ENCODE assay signal across 25 mouse cellular contexts in the genomic region with DNA sequence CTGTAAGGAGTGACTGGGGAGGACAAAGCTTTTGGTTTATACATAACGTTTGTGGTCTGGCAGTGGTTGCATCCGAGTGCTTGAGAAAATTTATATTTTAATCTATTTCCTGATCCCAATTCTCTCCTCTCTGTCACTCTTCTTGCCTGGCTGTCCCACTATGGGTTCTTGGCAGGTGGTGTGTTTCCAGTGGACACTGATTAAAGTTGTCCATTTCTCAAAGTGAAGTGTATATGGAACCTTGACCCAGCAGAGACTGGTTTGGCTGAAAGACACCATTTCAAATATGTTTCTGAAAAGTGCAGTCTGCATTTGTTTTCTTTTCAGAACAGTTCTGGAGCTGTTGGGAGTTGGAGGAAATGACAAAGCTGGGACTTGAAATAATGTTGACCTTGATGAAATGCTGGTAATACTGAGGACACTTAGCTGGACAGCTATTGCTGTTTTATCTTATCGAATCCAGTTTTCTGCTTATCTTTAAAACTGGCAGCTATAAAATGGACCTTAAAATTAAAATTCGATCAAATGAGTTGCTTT.
A peak's percentile ranks its signal among the peaks of the same experiment; 100 is the strongest.
DNase-seq lines count a peak whose midpoint lies in the region; ATAC-seq and TF ChIP-seq lines count a peak whose summit lies in the region.
"Had no signal": no experiment of that assay in that cellular context is flagged by ENCODE, and none has a peak within 500 bp of the region (broad histone marks: within the 10 kb centered on the region; RNA-seq: fewer than 3 reads in every experiment).

No protein-coding gene starts in this region.

- 74% methylated on average over 4 of the region's 4 CpGs for WGBS in kidney, postnatal 0 days
- WGBS in kidney, embryonic 16.5 days = 58% methylated on average over 4 of the region's 4 CpGs
- WGBS in lung, embryonic 15.5 days = 35% methylated on average over 4 of the region's 4 CpGs
- WGBS in lung, adult 2 months = 61% methylated on average over 4 of the region's 4 CpGs
- 49% methylated on average over 4 of the region's 4 CpGs for WGBS in lung, postnatal 0 days
- WGBS in intestine, embryonic 15.5 days = 65% methylated on average over 4 of the region's 4 CpGs

- no peak for ATAC-seq in kidney, postnatal 0 days (replicated peaks; ENCODE audit: low FRiP score, low read depth)
- ATAC-seq in kidney, embryonic 16.5 days (ENCODE audit: low FRiP score, low TSS enrichment) = no peak
- ATAC-seq in lung, embryonic 15.5 days (ENCODE audit: borderline replicate concordance, extremely low read depth, low FRiP score, low TSS enrichment) = peak; percentile 65; the same call in 1 of the 2 replicates
- peak; percentile 38; the same call in 1 of the 2 replicates for ATAC-seq in lung, postnatal 0 days
- no peak for ATAC-seq in intestine, embryonic 15.5 days
- ATAC-seq: activated CD4-positive, CD25-positive, alpha-beta regulatory T cell, adult 4 months; forebrain, embryonic 13.5 days; forebrain, embryonic 16.5 days had no signal

- H3K36me3 ChIP-seq in kidney, postnatal 0 days (ENCODE audit: insufficient read depth, low read length) = no peaks in the 10 kb centered on the region
- H3K36me3 ChIP-seq in kidney, embryonic 16.5 days (ENCODE audit: insufficient read depth, low read length) = no peaks in the 10 kb centered on the region
- H3K36me3 ChIP-seq in lung, embryonic 15.5 days = no peaks in the 10 kb centered on the region
- H3K36me3 ChIP-seq in lung, postnatal 0 days (ENCODE audit: insufficient read depth, low read length) = no peaks in the 10 kb centered on the region
- H3K36me3 ChIP-seq in intestine, embryonic 15.5 days = no peaks in the 10 kb centered on the region
- H3K36me3 ChIP-seq: forebrain, embryonic 10.5 days; heart, embryonic 10.5 days; heart, embryonic 13.5 days had no signal

- H3K27me3 ChIP-seq in kidney, postnatal 0 days (ENCODE audit: insufficient read depth, low read length) = no peaks in the 10 kb centered on the region
- no peaks in the 10 kb centered on the region for H3K27me3 ChIP-seq in kidney, embryonic 16.5 days (ENCODE audit: insufficient read depth, low read length)
- H3K27me3 ChIP-seq in lung, embryonic 15.5 days = no peaks in the 10 kb centered on the region
- H3K27me3 ChIP-seq in lung, postnatal 0 days (replicated peaks; ENCODE audit: insufficient read depth, low read length) = no peaks in the 10 kb centered on the region
- no peaks in the 10 kb centered on the region for H3K27me3 ChIP-seq in intestine, embryonic 15.5 days (replicated peaks)
- H3K27me3 ChIP-seq: forebrain, embryonic 13.5 days; heart, embryonic 13.5 days had no signal

- TF ChIP-seq POLR2A in lung, adult 2 months (IDR thresholded peaks at IDR 0.05; ENCODE audit: borderline replicate concordance, extremely low read depth, low read depth, low read length) = no peak

- no peak overlapping the region for H3K4me2 ChIP-seq in kidney, postnatal 0 days (ENCODE audit: low read length)
- no peak overlapping the region for H3K4me2 ChIP-seq in kidney, embryonic 16.5 days (replicated peaks; ENCODE audit: low read depth, low read length)
- H3K4me2 ChIP-seq in lung, embryonic 15.5 days = no peak overlapping the region
- H3K4me2 ChIP-seq in lung, postnatal 0 days (replicated peaks; ENCODE audit: low read depth, low read length) = no peak overlapping the region
- no peak overlapping the region for H3K4me2 ChIP-seq in intestine, embryonic 15.5 days (replicated peaks)
- H3K4me2 ChIP-seq: forebrain, embryonic 13.5 days; heart, embryonic 13.5 days had no signal

- DNase-seq in kidney, postnatal 0 days (ENCODE audit: low spot score) = peak; percentile 19
- no peak for DNase-seq in lung, adult 2 months
- peak; percentile 24 for DNase-seq in lung, postnatal 0 days (ENCODE audit: low spot score)
- DNase-seq in lung, postnatal 25 days (ENCODE audit: low spot score) = peak; percentile 7
- DNase-seq in right cerebral cortex, postnatal 25 days = no peak
- DNase-seq: adrenal gland, adult 8-10 months; adrenal gland, postnatal 25 days; cerebellum, adult 11-12 months; cerebellum, adult 8-10 months; cerebellum, postnatal 10 days; cerebellum, postnatal 36 days; gastrocnemius, postnatal 10 days; gastrocnemius, postnatal 36 days; heart, adult 2 months; heart, postnatal 14 days; heart, postnatal 4 days had no signal

- no peaks in the 10 kb centered on the region for H3K4me1 ChIP-seq in kidney, postnatal 0 days (replicated peaks; ENCODE audit: insufficient read depth, low read length)
- no peaks in the 10 kb centered on the region for H3K4me1 ChIP-seq in kidney, embryonic 16.5 days (ENCODE audit: insufficient read depth, low read length)
- no peaks in the 10 kb centered on the region; the same call in 1 of the 2 replicates for H3K4me1 ChIP-seq in lung, embryonic 15.5 days
- H3K4me1 ChIP-seq in lung, adult 2 months (ENCODE audit: control insufficient read depth, insufficient read depth, low read length) = no peaks in the 10 kb centered on the region
- H3K4me1 ChIP-seq in lung, postnatal 0 days (ENCODE audit: insufficient read depth, low read depth, low read length) = no peaks in the 10 kb centered on the region
- no peaks in the 10 kb centered on the region for H3K4me1 ChIP-seq in intestine, embryonic 15.5 days (replicated peaks)
- H3K4me1 ChIP-seq: forebrain, embryonic 10.5 days; forebrain, embryonic 13.5 days; heart, embryonic 10.5 days; heart, embryonic 13.5 days had no signal

- H3K9me3 ChIP-seq in kidney, postnatal 0 days (replicated peaks; ENCODE audit: low read length) = no peaks in the 10 kb centered on the region
- no peaks in the 10 kb centered on the region for H3K9me3 ChIP-seq in kidney, embryonic 16.5 days (ENCODE audit: low read length)
- H3K9me3 ChIP-seq in lung, embryonic 15.5 days = no peaks in the 10 kb centered on the region
- no peaks in the 10 kb centered on the region for H3K9me3 ChIP-seq in lung, postnatal 0 days (ENCODE audit: low read length)
- no peaks in the 10 kb centered on the region for H3K9me3 ChIP-seq in intestine, embryonic 15.5 days
- H3K9me3 ChIP-seq: forebrain, embryonic 10.5 days; forebrain, embryonic 13.5 days; heart, embryonic 10.5 days; heart, embryonic 13.5 days had no signal

- no peak for TF ChIP-seq CTCF in kidney, postnatal 0 days (IDR thresholded peaks at IDR 0.05; ENCODE audit: low read depth)
- TF ChIP-seq CTCF in lung, adult 2 months (IDR thresholded peaks at IDR 0.05; ENCODE audit: insufficient read depth, low read length) = no peak
- no peak for TF ChIP-seq CTCF in lung, postnatal 0 days (IDR thresholded peaks at IDR 0.05)

- H3K27ac ChIP-seq in kidney, postnatal 0 days = no peak overlapping the region
- no peak overlapping the region for H3K27ac ChIP-seq in kidney, embryonic 16.5 days (ENCODE audit: low read length)
- H3K27ac ChIP-seq in lung, embryonic 15.5 days = no peak overlapping the region
- no peak overlapping the region for H3K27ac ChIP-seq in lung, postnatal 0 days (ENCODE audit: low read length)
- no peak overlapping the region for H3K27ac ChIP-seq in intestine, embryonic 15.5 days
- H3K27ac ChIP-seq: forebrain, embryonic 10.5 days; forebrain, embryonic 13.5 days; heart, adult 2 months; heart, embryonic 10.5 days; heart, embryonic 13.5 days had no signal

- H3K4me3 ChIP-seq in kidney, postnatal 0 days (replicated peaks; ENCODE audit: low read depth, low read length) = no peak overlapping the region
- H3K4me3 ChIP-seq in kidney, embryonic 16.5 days (ENCODE audit: low read length) = no peak overlapping the region
- no peak overlapping the region for H3K4me3 ChIP-seq in lung, embryonic 15.5 days
- no peak overlapping the region for H3K4me3 ChIP-seq in lung, adult 2 months (replicated peaks; ENCODE audit: extremely low read depth, low read depth, low read length)
- H3K4me3 ChIP-seq in lung, postnatal 0 days (ENCODE audit: low read depth, low read length) = no peak overlapping the region
- no peak overlapping the region for H3K4me3 ChIP-seq in intestine, embryonic 15.5 days (replicated peaks)
- H3K4me3 ChIP-seq: forebrain, embryonic 10.5 days; forebrain, embryonic 13.5 days; heart, adult 2 months; heart, embryonic 10.5 days; heart, embryonic 13.5 days had no signal

- no peak overlapping the region for H3K9ac ChIP-seq in kidney, postnatal 0 days (ENCODE audit: low read depth, low read length)
- no peak overlapping the region for H3K9ac ChIP-seq in kidney, embryonic 16.5 days (replicated peaks; ENCODE audit: low read length)
- no peak overlapping the region for H3K9ac ChIP-seq in lung, embryonic 15.5 days
- H3K9ac ChIP-seq in lung, postnatal 0 days (replicated peaks; ENCODE audit: low read depth) = no peak overlapping the region
- no peak overlapping the region for H3K9ac ChIP-seq in intestine, embryonic 15.5 days
- H3K9ac ChIP-seq: forebrain, embryonic 13.5 days; heart, embryonic 13.5 days had no signal

- no peak for TF ChIP-seq EP300 in lung, postnatal 0 days (IDR thresholded peaks at IDR 0.05)

Comparison
In these comparisons a context has a peak if more than half of its experiments do, and no peak if none do; other contexts are left out.
1. DNase-seq: peak in kidney, postnatal 0 days (single experiment), lung, postnatal 0 days (single experiment) and lung, postnatal 25 days (single experiment); none in lung, adult 2 months (single experiment) and right cerebral cortex, postnatal 25 days (single experiment).
2. ATAC-seq: peak in lung, embryonic 15.5 days (single experiment) and lung, postnatal 0 days (single experiment); none in kidney, postnatal 0 days (single experiment), kidney, embryonic 16.5 days (single experiment) and intestine, embryonic 15.5 days (single experiment).